Mouse (Mus musculus) midbrain, embryonic 10.5 days (tissue): ENCODE measurements around the gene Mog. TPM values are rescaled to one million over a fixed set of nuclear protein-coding genes. Genes with fewer than 3 reads are reported as not detected.

Experiments
- DNase-seq: peaks from one replicate; pipeline ENCODE4 v3.0.0-alpha.2; 2017; ENCODE audit warnings: low spot score
- H3K27ac ChIP-seq: fragments of 300-500 bp; sonication (generic); replicated peaks from 2 replicates; pipeline ENCODE4 v1.5.1; 2016; ENCODE audit warnings: mild to moderate bottlenecking
- H3K27me3 ChIP-seq: fragments of 300-500 bp; sonication (generic); 2 replicates; pipeline ENCODE4 v1.6.1; 2016; ENCODE audit warnings: low read depth, mild to moderate bottlenecking; ENCODE audit not compliant: poor library complexity, severe bottlenecking
- H3K36me3 ChIP-seq: fragments of 300-500 bp; sonication (generic); 2 replicates; pipeline ENCODE4 v1.6.1; 2016; ENCODE audit warnings: mild to moderate bottlenecking, moderate library complexity
- H3K4me1 ChIP-seq: fragments of 300-500 bp; sonication (generic); 2 replicates; pipeline ENCODE4 v1.6.1; 2016
- H3K4me3 ChIP-seq: fragments of 300-500 bp; sonication (generic); 2 replicates; pipeline ENCODE4 v1.5.1; 2016; ENCODE audit warnings: mild to moderate bottlenecking, moderate library complexity
- H3K9me3 ChIP-seq: fragments of 300-500 bp; sonication (generic); replicated peaks from 2 replicates; pipeline ENCODE4 v1.6.1; 2016; ENCODE audit warnings: mild to moderate bottlenecking
- WGBS: fragments of 180-500 bp; shearing (Covaris S2); methylation state at CpG from one replicate; pipeline ENCODE4 v1.1.7; 2016; 5-methylcytosine and 5-hydroxymethylcytosine counted together
- polyA plus RNA-seq: library from polyadenylated mRNA; unstranded; fragments of >200 nt; fragmentation: Nextera tagmentation; extraction: Ambion mirVana; gene quantifications from 2 replicates; pipeline ENCODE4 v1.2.1, GENCODE M21; 2016

Gene Mog
- polyA plus RNA-seq, 1 experiment from 2014 or later, result 0.15 TPM

DNA sequence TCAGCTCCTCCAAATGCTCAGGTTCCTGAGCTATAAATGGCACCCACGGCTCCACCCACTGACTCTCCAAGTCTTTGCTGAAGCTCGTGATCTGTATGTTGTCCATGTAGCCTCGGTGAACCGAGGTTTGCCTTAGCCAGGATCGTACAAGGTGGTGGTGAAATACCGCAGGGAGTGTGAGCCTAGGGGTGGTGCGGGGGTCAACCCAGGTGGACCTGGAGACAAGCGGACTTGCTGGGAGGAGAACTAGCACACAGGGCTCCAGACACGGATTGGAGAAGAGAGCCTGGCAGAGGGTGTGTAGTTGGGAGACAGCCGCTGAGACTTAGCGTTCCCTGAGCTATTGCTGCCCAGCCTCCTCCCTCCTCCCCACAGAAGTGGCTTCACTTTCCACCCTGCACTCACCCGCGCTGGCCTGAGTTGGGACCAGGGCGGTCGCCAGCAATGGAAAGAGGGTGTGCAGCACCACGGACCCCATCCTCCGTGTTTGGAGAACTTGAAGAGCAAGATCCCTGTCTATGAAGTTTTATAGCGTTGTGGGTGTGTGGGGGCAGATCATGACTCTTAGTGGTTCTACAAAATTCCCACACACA is 41.9 kb downstream of the Mog start, which contains the start of gene 2410137M14Rik:
TSS of gene 2410137M14Rik (minus strand) at position 17 of the 593 bp plus-strand sequence.
- Histone ChIP-seq H3K27ac (0 out of 2 replicates have a peak within 1 kb of the TSS, but pooled peaks have one; percentile 1), H3K36me3 (no peaks in the 10 kb centered on the region), H3K27me3 (peaks cover 66% of the 10 kb centered on the region), H3K4me1 (peaks cover 23% of the 10 kb centered on the region), H3K4me3 (peak within 1 kb of the TSS; percentile 30), H3K9me3 (no peaks in the 10 kb centered on the region)
- no peak for DNase-seq
- 14% methylated on average over 18 of the region's 18 CpGs for WGBS

- Histone ChIP-seq H3K27ac (no peak overlapping the region), H3K36me3 (no peaks in the 10 kb centered on the region), H3K4me3 (no peak overlapping the region), H3K27me3 (peaks cover 6% of the 10 kb centered on the region), H3K9me3 (no peaks in the 10 kb centered on the region), H3K4me1 (no peaks in the 10 kb centered on the region)
- WGBS, result 84% methylated on average over 8 of the region's 8 CpGs
- DNase-seq, result no peak
Observed at GRCm38 (mm10) chr17:36973271-36973787, 49.9 kb downstream of the Mog start.

DNA sequence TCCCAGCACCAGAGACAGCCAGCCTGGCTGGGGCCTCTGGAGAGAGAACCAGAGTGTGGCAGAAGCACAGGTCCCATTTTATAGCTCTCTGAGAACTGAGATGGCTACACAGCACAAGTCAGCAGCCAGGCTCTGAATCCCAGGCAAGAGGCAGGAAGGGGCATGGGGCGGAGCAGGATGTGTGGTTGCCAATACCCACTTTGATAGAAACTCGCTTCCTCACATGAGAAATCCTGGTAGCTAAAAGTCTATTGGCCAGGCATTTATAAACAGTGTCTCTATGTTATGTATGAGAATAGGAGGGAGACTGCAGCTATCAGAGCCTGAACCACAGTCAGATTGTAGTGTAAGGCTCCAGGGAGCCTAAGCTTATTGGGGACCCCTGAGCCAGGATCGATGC is 50.4 kb downstream of the Mog start:
- Histone ChIP-seq H3K9me3 (no peaks in the 10 kb centered on the region), H3K27me3 (0 out of 2 replicates have a peak, but pooled peaks cover 5% of the 10 kb centered on the region), H3K4me1 (no peaks in the 10 kb centered on the region), H3K27ac (no peak overlapping the region), H3K4me3 (no peak overlapping the region), H3K36me3 (no peaks in the 10 kb centered on the region)
- DNase-seq, result no peak
- WGBS, result 82% methylated on average over 3 of the region's 3 CpGs

DNA sequence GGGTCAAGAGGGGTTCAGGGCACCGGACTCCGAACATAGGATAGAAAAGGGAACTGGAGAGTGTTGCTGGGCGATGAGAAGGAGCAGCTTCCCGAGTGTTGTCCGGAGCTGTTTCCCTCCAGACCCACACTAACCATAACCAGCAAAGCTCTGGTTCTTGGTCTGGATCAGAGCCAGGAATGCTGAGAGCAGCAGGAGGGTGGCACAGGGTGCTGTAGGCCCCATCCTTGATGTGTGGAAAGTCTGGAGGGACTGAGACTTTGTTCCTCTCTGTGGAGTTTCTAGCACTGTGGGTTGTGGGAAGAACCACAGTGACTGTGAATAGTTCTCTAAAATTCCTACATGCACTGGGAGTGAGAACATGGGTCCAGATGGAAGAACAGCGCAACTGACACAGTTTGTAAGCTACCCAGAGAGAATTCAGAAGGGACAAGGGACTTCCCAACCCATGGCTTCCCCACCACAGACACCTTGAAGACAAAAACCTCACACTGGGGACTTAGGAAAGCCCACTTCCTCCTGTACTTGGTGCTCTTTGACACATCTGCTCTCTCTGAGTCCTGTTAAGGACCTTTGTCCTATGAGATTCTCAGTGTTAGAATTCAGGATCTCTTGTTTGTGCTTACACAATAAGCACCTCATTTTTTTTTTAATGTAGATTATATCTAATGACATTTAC is 51.9 kb downstream of the Mog start:
- H3K27me3 ChIP-seq, result no peaks in the 10 kb centered on the region
- no peaks in the 10 kb centered on the region for H3K9me3 ChIP-seq
- no peaks in the 10 kb centered on the region for H3K36me3 ChIP-seq
- WGBS, result 91% methylated on average over 6 of the region's 6 CpGs
- no peaks in the 10 kb centered on the region for H3K4me1 ChIP-seq
- H3K4me3 ChIP-seq, result no peak overlapping the region
- no peak overlapping the region for H3K27ac ChIP-seq
- no peak for DNase-seq

GRCm38 (mm10) chr17:36970316-36970890 is 52.8 kb downstream of the Mog start:
- WGBS, result 83% methylated on average over 14 of the region's 14 CpGs
- Histone ChIP-seq H3K4me3 (no peak overlapping the region), H3K9me3 (no peaks in the 10 kb centered on the region), H3K4me1 (no peaks in the 10 kb centered on the region), H3K27me3 (no peaks in the 10 kb centered on the region), H3K27ac (no peak overlapping the region), H3K36me3 (no peaks in the 10 kb centered on the region)
- DNase-seq, result no peak

DNA sequence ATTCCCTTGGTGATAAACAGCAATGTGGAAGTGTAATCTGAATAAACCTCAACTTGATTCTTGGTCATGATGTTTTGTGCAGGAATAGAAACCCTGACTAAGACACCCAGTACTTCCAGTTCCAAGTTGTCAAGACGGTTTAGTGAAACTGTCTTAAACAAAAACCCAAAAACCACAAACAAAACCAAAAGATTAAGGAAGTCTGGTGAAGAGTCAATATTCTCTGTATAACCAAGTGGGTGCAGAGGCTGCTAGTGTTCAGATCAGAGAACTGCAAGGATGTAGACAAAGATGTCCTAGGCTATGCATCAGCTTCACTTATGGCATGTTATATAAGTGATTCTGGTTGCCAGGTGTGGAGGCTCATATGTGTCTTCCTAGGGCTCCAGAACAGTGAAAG is 56.3 kb downstream of the Mog start:
- H3K4me1 ChIP-seq, result no peaks in the 10 kb centered on the region
- no peaks in the 10 kb centered on the region for H3K36me3 ChIP-seq
- no peaks in the 10 kb centered on the region for H3K27me3 ChIP-seq
- no peaks in the 10 kb centered on the region for H3K9me3 ChIP-seq
- WGBS, result 78% methylated on average over 1 of the region's 1 CpGs
- no peak overlapping the region for H3K4me3 ChIP-seq
- no peak overlapping the region for H3K27ac ChIP-seq
- DNase-seq, result no peak

GRCm38 (mm10) chr17:36961125-36961524 is 62.1 kb downstream of the Mog start:
- no peak for DNase-seq
- WGBS, result 85% methylated on average over 1 of the region's 1 CpGs
- Histone ChIP-seq H3K27me3 (no peaks in the 10 kb centered on the region), H3K4me3 (no peak overlapping the region), H3K27ac (no peak overlapping the region), H3K4me1 (peaks cover 20% of the 10 kb centered on the region), H3K36me3 (peaks cover 8% of the 10 kb centered on the region), H3K9me3 (no peaks in the 10 kb centered on the region)

Other genes with a start within 250 kb of the Mog start
- gene H2-M10.6, start 211.2 kb downstream of the Mog start, polyA plus RNA-seq, result not detected in 2 replicates
- gene Trim26, start 186.3 kb downstream of the Mog start, polyA plus RNA-seq, result 46.0 and 48.5 TPM in 2 replicates
- gene Trim15, start 156.2 kb downstream of the Mog start, polyA plus RNA-seq, result 0.27 and 0.45 TPM in 2 replicates
- gene Trim10, start 153.8 kb downstream of the Mog start, polyA plus RNA-seq, result 6.2 and 7.4 TPM in 2 replicates
- gene Trim40, start 133.3 kb downstream of the Mog start, polyA plus RNA-seq, result not detected in 2 replicates
- gene Trim31, start 125.3 kb downstream of the Mog start, polyA plus RNA-seq, result not detected in 2 replicates
- 0.22 and 0.67 TPM in 2 replicates for gene Rnf39, start 80.5 kb downstream of the Mog start, polyA plus RNA-seq
- gene Ppp1r11, start 71.7 kb downstream of the Mog start, polyA plus RNA-seq, result 160 and 166 TPM in 2 replicates
- gene Znrd1, start 64.8 kb downstream of the Mog start, polyA plus RNA-seq, result 88.5 and 96.7 TPM in 2 replicates
- gene Znrd1as, start 64.8 kb downstream of the Mog start, polyA plus RNA-seq, result 8.8 and 10.6 TPM in 2 replicates
- not detected in 2 replicates for gene 2410137M14Rik, start 42.2 kb downstream of the Mog start, polyA plus RNA-seq
- gene H2-M5, start 33.9 kb downstream of the Mog start, polyA plus RNA-seq, result 0.83 and 1.2 TPM in 2 replicates
- gene Zfp57, start 22.2 kb downstream of the Mog start, polyA plus RNA-seq, result 61.6 and 87.8 TPM in 2 replicates
- 7.9 and 12.2 TPM in 2 replicates for gene Gabbr1, start 22.6 kb upstream of the Mog start, polyA plus RNA-seq
- gene Olfr90, start 65.1 kb upstream of the Mog start, polyA plus RNA-seq, result 0.17 TPM in 1 of 2 replicates, not detected in the other
- not detected in 2 replicates for gene Olfr91, start 74.9 kb upstream of the Mog start, polyA plus RNA-seq
- not detected in 2 replicates for gene Olfr92, start 96.7 kb upstream of the Mog start, polyA plus RNA-seq
- not detected in 2 replicates for gene Olfr93, start 138.1 kb upstream of the Mog start, polyA plus RNA-seq
- gene Ubd, start 170.5 kb upstream of the Mog start, polyA plus RNA-seq, result not detected in 2 replicates
- gene Olfr94, start 177.6 kb upstream of the Mog start, polyA plus RNA-seq, result not detected in 2 replicates
- gene Olfr95, start 189.7 kb upstream of the Mog start, polyA plus RNA-seq, result not detected in 2 replicates
- not detected in 2 replicates for gene Olfr96, start 196.7 kb upstream of the Mog start, polyA plus RNA-seq
- gene Olfr97, start 213.9 kb upstream of the Mog start, polyA plus RNA-seq, result not detected in 2 replicates
- gene Olfr98, start 240.4 kb upstream of the Mog start, polyA plus RNA-seq, result not detected in 2 replicates
- 1.8 and 2.1 TPM in 2 replicates for gene H2-M3, start 246.8 kb upstream of the Mog start, polyA plus RNA-seq